Mouse (Mus musculus): ENCODE measurements around the gene Cbx6. TPM values are rescaled to one million over a fixed set of nuclear protein-coding genes. Genes with fewer than 3 reads are reported as not detected.

Gene Cbx6
- 1 to 10 TPM; 6.1 to 8.5 (median 7.9) TPM for total RNA-seq (2022)

DNA sequence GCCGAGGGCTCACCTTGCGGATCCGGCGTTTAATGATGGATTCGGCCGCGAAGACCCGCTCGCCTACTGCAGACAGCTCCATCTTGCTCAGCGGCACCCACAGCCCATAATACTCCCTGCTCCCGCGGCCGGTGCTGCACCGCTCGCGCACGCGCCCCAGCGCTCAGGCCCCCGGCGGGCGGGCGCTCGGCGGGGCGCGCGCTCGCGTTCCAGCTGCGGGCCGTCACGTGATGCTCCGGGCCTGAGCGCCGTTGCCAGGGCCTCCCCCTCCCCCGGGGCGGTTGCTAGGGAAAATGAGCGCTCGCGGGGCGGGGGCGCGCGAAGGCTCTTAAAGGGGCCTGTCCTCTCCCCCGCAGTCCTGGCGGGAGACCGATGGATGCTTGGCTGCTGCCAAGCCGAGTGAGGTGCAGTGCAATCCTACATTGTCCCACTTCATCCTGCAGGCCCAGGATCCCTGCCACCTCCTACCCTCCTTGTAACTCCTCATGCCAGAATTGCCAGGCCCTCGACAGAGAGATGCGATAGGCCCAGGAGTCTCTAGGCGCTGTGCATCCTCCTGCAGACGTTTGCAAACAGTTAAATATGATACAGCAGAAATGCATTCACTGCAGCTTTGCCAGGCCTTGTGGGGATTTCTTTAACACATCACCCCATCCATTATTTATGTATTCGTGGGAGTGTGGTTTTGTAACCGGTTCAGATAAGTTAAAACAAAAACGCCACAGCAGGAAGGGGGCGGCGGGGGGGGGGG, at the start of gene Cbx6, which contains the start of gene Npcd:
Gene Cbx6, minus strand, starts transcription at position 559 of the 751 bp plus-strand sequence.
Gene Npcd, minus strand, starts transcription at position 108 of the 751 bp plus-strand sequence.
- DNase-seq (ENCODE audit: low spot score in 2 of 2): peak; percentile 94 to 95

DNA sequence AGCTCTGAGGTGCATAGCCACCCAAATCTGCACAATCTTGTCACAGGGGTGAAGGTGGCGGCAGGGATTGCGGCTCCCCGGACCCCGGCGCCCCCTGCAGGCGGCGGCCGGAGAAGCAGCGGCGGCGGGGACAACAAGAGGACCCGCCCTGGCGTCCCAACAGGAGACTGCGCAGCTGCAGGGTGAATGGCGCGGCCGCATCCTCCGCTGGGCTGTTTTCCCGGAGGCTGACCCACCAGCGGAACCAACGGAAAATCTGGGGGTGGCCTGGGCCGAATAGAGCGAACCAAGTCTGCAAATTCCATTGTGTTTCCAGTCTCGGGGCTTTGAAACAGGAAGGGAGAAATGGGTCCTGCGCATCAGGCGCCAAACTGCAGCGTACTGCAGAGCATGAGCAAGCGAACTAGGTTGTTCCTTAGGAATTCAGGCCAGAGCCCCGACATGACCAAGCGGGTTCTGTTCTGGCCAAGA, 48.9 kb upstream of the Cbx6 start:
- DNase-seq (ENCODE audit: low spot score in 2 of 2): peak; percentile 91

DNA sequence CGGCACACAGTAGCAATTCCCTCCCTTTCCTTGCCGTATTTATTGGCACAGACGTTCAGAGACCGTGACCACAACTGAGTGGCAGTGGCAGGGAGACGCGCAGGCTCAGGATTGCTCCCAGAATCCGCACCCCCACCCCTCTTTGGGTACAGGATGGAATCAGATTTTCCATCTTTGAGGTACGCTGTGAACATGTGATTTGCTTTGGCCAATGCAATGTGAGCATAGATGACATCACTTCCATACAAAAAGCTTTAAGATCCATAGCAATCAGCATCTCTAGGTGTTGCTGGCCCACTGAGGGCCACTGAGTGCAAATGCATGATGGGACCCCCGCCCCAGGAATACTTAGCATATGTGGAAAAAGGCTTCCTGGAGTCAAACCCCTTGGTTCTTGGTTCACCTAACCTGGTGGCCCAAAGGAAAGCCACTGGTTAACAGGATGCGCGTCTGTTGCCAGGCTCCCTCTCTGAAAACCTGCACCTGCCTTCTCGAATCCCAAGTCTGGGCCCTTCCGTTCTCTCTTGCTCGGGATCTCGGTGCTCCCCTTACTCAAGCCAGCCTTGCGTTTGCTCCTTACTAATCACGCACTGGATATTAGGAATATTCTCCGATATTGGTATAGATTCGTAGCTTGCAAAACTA, 48.3 kb upstream of the Cbx6 start:
- DNase-seq (ENCODE audit: low spot score in 2 of 2): no peak

DNA sequence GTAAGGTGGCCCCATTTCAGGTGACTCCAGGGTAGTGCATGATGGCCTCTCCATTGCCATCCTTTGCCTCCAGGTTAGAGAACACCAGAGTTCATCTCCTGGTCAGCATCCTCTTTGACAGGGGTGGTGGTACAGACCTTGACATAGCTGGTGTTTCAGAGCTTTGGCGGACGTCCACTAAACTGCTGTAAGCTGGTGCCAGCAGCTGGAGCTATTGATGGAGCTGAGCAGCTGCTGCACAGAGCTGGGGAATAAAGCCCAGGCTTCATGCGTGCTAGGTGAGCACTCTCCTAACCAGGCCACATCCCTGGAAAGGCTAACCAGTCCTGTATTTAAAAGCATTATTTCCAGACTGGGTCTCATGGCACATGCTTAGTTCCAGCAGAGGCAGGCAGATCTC, 46.0 kb upstream of the Cbx6 start:
- DNase-seq (ENCODE audit: low spot score in 2 of 2): no peak

DNA sequence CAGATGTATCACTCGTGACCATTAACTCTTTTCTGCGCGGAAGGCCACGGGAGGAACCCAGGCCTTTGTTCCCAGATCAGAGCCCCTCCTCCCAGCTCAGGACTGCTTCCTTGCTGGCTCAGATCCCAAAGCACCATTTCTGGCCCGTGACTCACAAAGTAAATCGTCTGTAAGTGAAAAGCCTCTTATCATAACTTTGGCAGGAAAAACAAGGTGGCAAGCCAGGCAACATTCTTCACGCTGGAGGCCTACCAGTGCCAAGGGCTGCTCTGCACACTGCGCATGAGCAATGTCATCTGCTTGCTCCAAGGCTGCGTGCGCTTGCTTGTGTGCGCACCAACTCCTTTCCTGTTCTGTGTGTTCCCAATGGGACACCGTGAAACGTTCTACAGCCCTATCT, 44.8 kb upstream of the Cbx6 start:
- peak; percentile 42 to 61 for DNase-seq (ENCODE audit: low spot score in 2 of 2)

DNA sequence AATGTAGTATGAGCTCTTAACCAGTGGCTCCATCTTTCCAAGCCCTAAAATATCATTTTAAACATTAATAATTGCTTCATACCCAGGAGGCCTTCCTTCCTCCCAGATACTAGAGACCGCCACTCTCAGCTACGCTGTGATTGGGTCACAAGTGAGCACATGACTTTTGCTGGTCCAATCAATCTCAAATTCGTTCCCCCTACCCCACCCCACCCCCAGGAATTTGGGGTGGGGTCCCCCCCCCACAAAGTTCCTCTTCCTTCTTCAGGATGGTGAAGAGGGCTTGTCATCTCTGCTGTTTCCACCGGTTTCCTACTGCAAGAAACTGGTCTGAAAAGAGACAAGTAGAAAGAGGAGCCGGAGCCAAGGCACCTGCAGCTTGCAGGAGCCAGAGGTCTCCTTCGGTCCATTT, 44.2 kb upstream of the Cbx6 start:
- DNase-seq (ENCODE audit: low spot score in 2 of 2): no peak

DNA sequence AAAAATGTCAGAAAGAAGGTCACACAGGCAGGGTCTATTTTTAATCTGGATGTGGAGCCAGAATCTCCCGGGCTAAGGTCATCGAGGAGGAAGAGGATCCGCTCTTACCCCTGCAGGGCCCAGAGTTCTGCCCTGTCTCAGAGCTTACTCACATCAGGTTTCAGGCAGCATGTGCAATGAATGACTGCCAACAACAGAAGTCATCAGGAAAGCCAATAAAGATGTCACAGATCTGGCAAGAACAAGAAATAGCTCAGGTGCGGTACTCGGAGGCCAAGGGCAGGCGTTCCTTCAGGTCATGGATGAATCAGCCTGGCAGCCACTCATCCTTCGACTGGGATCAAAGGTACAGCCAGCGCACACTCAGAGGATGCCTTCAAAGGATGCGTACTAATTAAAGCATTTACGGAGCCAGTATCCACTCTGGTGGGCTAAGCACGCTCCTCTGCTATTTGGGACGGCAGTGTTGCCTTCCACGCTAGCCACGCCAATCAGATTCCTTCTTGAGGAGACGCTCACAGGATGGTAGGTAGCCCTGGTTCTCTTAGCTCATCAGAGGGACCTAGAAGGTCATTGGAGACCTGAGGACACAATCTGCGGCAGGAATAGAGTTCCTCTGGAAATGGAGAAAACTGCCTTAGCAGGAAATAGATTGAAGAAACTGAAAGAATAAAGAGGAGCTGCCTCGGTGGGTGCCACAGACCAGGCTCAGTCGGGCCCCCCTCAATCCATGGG, 40.9 kb upstream of the Cbx6 start:
- no peak for DNase-seq (ENCODE audit: low spot score in 2 of 2)

DNA sequence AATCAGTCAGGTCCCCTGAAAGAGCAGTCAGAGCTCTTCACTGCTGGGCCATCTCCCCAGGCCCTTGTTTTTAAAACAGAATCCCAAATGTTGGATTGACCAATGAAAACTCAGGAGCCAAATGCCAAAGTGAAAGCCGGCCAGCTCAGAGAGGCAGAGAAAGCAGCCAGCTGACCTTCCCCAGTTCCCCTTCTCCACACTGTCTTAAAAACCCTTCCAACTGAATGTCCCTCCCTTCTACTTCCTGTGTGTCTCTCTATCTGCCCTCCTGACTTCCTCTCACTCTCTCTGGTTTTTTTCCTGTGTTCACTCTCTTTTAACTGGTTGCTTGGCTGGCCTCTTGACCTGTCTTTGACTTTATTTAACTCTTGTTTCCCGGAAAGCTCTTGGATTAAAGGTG, 39.5 kb upstream of the Cbx6 start:
- no peak for DNase-seq (ENCODE audit: low spot score in 2 of 2)

DNA sequence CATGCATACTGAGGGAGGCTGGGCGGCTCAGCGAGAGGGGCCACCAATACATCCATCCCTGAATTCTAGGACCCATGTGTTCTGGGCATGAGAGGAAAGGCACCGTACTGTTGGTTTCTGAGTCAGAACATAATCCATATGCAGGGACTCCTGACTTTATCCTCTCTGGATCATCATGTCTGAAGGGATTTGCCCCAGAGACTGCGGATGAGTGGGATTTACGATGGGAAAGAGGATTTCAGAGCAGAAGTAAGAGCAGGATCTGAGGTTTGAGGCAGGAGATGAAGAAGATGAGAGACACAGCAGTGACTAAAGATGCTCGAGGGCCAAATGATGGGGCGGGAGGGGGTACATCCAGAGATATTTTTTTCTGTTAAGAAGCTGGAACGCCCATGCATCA, 39.1 kb upstream of the Cbx6 start:
- DNase-seq (ENCODE audit: low spot score in 2 of 2): no peak

DNA sequence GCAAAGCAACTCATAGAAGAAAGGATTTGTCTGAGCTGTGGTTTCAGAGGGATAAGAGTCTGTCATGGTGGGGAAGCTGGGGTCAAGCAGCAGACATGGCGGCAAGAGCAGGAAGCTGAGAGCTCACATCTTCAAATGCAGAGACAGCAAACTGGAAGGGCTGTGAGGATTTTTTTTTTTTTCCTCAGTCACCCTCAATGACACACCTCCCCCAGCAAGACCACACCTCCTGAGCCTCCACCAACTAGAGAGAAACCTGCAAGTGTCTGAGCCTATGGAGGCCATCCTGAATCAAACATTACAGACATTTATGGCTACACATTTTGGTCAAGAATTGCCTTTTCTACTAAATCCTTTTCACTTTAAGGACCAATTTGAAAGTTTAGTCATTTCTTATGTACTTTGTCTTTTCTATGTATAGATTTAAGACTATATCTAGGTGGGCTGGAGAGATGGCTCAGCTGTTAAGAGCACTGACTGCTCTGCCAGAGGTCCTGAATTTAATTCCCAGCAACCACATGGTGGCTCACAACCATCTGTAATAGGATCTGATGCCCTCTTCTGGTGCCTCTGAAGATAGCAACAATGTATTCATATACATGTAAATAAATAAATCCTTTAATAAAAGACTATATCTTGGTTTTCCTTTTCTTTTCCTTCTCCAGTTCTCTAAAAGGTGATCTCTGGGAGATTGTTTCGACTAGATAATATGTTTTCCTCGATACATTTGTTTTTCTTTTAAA, 32.9 kb upstream of the Cbx6 start:
- DNase-seq (ENCODE audit: low spot score in 2 of 2): no peak

DNA sequence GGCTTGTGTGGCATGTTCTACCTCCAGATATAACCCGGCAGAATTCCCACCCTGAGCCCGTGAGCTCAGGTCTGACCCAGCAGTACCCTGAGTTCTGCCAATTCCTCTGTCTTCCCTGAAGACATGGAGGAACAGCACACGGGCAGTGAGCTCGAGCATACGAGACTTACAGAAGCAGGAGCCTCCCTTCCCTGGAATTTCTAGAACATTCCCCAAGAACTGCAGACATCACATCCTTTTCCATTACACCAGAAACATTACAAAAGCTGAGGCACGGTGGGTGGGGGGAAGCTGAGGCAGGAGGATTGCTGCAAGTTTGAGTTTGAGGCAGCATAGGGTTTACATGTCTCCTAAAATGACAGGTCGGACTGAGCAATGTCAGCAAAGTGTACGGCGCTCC, 25.3 kb upstream of the Cbx6 start:
- no peak for DNase-seq (ENCODE audit: low spot score in 2 of 2)

DNA sequence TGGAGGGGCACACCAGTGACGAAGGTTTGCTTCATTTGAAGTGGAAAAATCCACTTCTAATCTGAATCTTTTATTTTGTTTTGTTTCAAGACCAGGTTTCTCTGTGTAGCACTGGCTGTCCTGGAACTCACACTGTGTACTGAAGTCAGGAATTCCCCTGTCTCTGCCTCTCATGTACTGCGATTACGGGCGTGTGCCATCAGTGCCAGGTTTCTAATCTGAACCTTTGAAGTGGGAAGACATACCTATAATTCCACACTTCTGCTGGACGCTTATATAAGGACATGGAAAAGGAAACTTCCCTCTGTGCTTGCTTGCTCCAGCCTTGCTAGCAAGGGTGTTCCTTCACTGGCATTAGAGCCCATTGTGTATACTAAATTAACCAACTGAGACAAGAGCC, 24.5 kb upstream of the Cbx6 start:
- DNase-seq (ENCODE audit: low spot score in 2 of 2): no peak

DNA sequence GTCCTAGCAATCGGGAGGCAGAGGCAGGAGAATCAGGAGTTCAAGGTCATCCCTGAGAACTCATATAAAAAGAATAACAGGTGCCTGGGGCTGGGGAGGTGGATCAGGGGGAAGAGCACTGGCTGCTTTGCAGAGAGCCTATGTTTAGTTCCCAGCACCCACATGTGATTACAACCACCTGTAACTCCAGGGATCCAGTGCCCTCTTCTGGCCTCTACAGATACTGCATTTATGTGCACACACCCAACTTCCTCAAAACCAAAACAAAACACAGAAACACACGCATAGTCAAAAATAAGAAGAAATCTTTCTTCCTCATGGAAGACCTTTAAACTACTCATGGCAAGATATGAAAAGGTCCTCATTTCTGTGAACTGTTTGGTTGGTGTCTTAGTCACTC, 15.7 kb upstream of the Cbx6 start:
- DNase-seq (ENCODE audit: low spot score in 2 of 2): no peak

DNA sequence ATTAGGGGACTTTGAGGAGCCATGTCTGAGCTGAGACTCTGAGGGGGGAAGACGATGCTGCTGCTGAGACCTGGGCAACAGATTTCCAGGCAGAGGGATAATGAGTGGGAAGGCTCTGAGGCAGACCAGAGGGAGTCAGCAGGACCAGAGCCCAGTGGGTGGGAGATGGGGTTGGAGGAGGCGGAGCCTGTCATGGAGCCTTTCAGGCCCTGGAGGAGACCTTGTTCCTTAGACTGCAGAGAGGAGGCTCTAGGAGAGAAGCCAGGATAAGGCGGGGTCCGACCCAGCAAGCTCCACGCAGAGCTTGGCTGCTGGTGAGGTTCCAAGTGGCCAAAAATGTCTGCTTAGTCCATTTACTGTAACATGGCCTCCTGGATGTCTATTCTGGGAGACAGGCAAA, 12.6 kb upstream of the Cbx6 start:
- peak; percentile 45 to 60 for DNase-seq (ENCODE audit: low spot score in 2 of 2)

DNA sequence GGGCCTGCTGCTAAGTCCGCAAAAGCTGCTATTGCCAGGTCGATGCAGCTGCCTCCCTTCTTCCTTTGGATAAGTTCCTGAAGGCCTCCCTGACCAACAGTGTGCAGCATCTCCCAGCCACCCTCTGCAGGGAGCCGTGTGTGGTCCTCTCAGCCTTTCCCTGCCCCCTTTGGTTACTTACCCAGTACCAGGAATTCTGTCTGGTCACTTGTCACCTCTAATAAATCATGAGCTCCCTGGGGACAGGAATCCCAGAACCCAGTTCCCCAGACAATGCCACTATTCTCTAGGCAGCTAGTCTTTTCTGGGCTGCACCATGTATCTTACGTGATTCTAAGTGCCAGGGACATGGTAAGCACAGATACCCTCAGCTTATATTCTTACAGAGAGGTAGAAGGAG, 11.5 kb upstream of the Cbx6 start:
- DNase-seq (ENCODE audit: low spot score in 2 of 2): no peak

DNA sequence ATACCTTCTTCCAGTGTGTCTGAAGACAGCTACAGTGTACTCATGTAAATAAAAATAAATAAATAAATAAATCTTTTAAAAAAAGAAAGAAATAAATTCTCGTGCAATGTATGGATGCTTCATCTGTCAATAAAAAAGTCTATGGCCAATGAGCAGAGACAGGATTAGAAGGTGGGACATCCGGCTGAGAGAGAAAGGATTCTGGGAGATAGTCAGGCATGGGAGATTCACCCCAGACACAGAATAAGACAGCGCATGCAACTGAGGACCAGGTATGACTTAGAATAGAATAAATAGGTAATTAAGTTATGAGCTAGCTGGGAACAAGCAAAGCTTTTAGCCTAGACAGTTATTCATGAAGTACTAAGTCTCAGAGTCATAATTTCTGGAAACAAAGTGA, 8.5 kb upstream of the Cbx6 start:
- DNase-seq (ENCODE audit: low spot score in 2 of 2): no peak

DNA sequence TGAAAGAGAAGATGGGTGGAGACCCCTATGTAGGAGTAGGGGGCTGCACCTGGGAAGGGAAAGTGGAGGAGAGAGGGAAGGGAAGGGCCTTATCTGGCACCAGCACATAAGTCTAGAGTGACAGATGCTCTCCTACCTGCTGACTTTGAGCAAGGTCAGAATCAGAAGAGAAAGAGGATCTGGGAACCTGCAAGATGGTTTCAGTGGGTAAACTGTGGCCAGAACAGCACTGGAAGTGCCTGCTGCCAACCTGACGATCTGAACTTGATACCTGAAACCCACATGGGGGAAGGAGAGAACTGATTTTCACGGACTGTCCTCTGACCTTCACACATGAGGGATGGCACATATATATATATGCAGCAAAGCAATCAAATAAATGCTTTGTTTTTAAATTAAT, 5.8 kb upstream of the Cbx6 start:
- DNase-seq (ENCODE audit: low spot score in 2 of 2): no peak

DNA sequence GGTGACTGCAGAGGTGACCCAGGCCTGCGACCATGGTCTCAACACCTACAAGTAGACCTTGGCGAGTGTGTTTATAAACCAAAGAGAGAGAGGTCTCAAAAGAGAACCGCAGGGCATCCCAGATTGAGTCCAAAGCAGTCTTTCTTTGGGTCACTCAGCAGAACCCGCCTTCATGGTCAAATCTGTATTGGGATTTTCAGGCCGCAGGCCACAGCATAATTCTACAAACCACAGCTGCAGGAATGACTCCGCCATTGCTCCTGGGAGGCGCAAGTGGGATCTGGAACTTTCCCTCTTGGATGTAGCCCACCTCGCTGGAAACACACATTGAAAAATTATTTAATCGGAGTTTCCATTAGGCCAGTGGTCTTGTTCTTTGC, 383 bp upstream of the Cbx6 start:
- no peak for DNase-seq (ENCODE audit: low spot score in 2 of 2)

DNA sequence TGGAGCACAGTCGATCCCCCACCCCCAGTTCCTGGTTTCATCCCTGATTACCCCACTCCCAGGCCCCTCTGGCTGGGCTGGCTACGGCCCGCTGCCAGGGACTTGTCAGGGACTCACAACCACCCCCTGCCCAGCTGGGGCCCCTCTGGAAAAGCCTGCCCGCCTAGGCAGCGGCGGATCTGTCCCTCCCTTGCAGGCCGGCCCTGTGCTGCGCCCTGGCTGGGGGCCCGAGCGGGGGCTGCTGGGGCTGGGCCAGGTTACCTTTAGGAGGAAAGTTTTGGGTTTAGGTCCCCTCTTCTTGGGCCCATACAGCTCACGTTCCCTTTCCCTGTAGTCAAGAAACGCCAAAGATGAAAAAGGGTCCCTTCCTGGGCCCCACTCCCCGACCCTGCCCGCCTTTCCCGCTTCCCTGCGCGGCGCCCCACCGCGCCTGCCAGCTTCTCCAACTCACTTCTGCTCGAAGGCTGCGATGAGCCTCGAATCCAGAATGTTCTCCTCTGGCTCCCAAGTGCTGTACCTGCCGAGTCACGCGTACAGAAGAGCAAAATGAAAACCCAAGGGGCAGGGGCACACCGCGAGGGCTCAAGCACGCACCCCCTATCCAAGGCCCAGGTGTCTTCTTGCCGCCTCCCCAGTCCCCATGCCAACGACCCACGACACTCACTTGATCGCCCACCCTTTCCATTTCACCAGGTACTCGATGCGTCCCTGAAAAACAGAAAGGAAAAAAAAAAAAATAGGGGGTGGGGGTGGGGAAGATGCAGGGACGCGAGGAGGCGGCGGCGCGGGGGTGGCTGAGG, 1.0 kb downstream of the Cbx6 start:
- DNase-seq (ENCODE audit: low spot score in 2 of 2): no peak

DNA sequence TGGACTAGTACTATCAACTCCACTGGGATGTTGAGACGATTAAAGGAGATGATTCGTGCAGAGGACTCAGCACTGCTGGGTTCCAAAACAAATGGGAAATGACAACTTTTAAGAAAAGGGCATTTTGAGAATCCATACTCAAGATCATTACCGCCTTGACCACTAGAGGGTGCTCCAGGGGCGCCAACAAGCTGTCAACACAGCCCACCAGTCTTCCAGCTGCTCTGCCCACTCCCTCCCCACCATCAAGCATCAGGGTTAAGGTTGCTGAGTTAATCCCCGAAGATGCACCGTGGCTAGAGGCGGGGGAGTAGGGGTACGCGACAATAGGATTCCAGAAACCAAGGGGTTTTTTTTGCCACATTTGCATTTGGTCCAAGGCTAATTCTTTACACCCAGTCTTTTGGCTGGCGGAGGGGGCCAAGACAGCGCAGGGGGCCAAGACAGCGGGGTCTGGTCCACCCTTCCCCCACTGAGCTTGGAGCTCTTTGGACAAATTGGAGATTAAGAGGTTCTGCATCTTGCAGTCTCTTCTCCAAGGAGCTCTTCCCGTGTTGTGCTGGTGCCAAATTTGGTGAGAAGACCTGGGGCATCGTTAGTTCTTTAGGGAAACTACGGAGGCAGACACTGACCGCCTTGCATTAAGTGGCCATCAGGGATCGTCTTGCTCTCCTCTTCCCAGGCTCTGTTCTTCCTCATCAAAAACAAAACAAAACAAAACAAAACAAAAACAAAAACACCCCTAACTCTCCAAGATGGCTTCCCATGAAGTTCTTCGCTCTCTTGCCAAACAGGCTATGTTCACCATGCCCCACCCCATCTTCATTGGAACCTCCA, 2.2 kb downstream of the Cbx6 start:
- peak; percentile 48 to 62 for DNase-seq (ENCODE audit: low spot score in 2 of 2)

Measured in gastrocnemius, adult 8-10 months (tissue).